In genomic region chr7:125565516-125566285, GRCm38 (mm10) we compare ENCODE assay signal across 18 mouse cellular contexts. TPM values are rescaled to one million over a fixed set of nuclear protein-coding genes. Genes with fewer than 3 reads are reported as not detected.
DNase-seq lines count a peak whose midpoint lies in the region; TF ChIP-seq lines count a peak whose summit lies in the region.
"Had no signal": no experiment of that assay in that cellular context is flagged by ENCODE, and none has a peak within 500 bp of the region (broad histone marks: within the 10 kb centered on the region; RNA-seq: fewer than 3 reads in every experiment).

No protein-coding gene starts in this region.

- no peak for TF ChIP-seq CTCF in heart, adult 2 months (IDR thresholded peaks at IDR 0.05)

- TF ChIP-seq POLR2A in heart, adult 2 months (IDR thresholded peaks at IDR 0.05; ENCODE audit: insufficient read depth, low read depth, low read length), result no peak

- no peaks in the 10 kb centered on the region for H3K79me2 ChIP-seq in heart, adult 2 months (replicated peaks; ENCODE audit: control insufficient read depth, insufficient read depth, low read length)

- H3K9ac ChIP-seq in heart, adult 2 months (ENCODE audit: low read depth, low read length), result no peak overlapping the region
- H3K9ac ChIP-seq: forebrain, embryonic 13.5 days; hindbrain, embryonic 12.5 days; liver, embryonic 14.5 days; stomach, embryonic 15.5 days had no signal

- peaks cover 3% of the 10 kb centered on the region for H3K36me3 ChIP-seq in heart, adult 2 months (ENCODE audit: control insufficient read depth, insufficient read depth, low read length)
- H3K36me3 ChIP-seq: hindbrain, embryonic 12.5 days; stomach, embryonic 15.5 days had no signal

- no peak for DNase-seq in heart, adult 2 months
- no peak for DNase-seq in heart, postnatal 14 days
- DNase-seq in 3T3-L1 (ENCODE audit: low read depth, low spot score), result peak; percentile 41
- DNase-seq in adrenal gland, adult 18-20 months (ENCODE audit: low spot score in 2 of 2), result peak; percentile 39 to 64
- DNase-seq in embryo, embryonic 11 days, result peak; percentile 29
- DNase-seq in right cerebral cortex, adult 18-20 months, result no peak
- no peak for DNase-seq in urinary bladder, postnatal 14 days (ENCODE audit: low spot score)
- no peak for DNase-seq in cerebellum, postnatal 25 days
- DNase-seq: cerebellum, postnatal 14 days; kidney, adult 11 months; layer of hippocampus, postnatal 36 days; left cerebral cortex, postnatal 4 days; right cerebral cortex, postnatal 14 days; thymus, postnatal 14 days had no signal

- TF ChIP-seq EP300 in heart, adult 2 months (IDR thresholded peaks at IDR 0.05; ENCODE audit: insufficient read depth, low read depth, low read length), result no peak

- no peak overlapping the region for H3K4me3 ChIP-seq in heart, adult 2 months
- H3K4me3 ChIP-seq: forebrain, embryonic 13.5 days; hindbrain, embryonic 12.5 days; stomach, embryonic 15.5 days had no signal

- intact Hi-C loops in heart, adult 2 months (cut with DNase I), result no loop called here
- intact Hi-C loops in heart, postnatal 14 days (cut with DNase I), result no loop called here

- H3K4me1 ChIP-seq in heart, adult 2 months (ENCODE audit: control insufficient read depth, insufficient read depth, low read length), result peaks cover 20% of the 10 kb centered on the region
- H3K4me1 ChIP-seq: forebrain, embryonic 13.5 days had no signal

- H3K27me3 ChIP-seq in heart, adult 2 months (ENCODE audit: control insufficient read depth, insufficient read depth, low read length), result no peaks in the 10 kb centered on the region
- H3K27me3 ChIP-seq: forebrain, embryonic 13.5 days; hindbrain, embryonic 12.5 days; stomach, embryonic 15.5 days had no signal

- peak overlapping the region; percentile 37 for H3K27ac ChIP-seq in heart, adult 2 months
- H3K27ac ChIP-seq: forebrain, embryonic 13.5 days; hindbrain, embryonic 12.5 days; liver, embryonic 14.5 days; stomach, embryonic 15.5 days had no signal

- 69% methylated on average over 12 of the region's 12 CpGs for WGBS in heart, adult 2 months

RNA-seq across cellular contexts. Expression of gene Il4ra, which starts 13.8 kb away (rescaled TPM):
- total RNA-seq in heart, adult 2 months (2021), result 10 to 100 TPM; 13.2 to 20.1 TPM
- 14.3 and 19.1 TPM in 2 replicates for polyA plus RNA-seq in heart, adult 2 months (2012; rRNA removed)
- 10 to 100 TPM; 20.0 to 20.3 TPM for total RNA-seq in heart, postnatal 14 days (2021)
- total RNA-seq in adrenal gland, adult 18-20 months (2021), result 100 to 1,000 TPM in 1 of 2 experiments, 10 to 100 TPM in 1; 39.6 to 199 TPM

RNA-seq across cellular contexts. Expression of gene Il21r, which starts 37.5 kb away (rescaled TPM):
- under 1 TPM; 0.48 to 0.60 TPM for total RNA-seq in heart, adult 2 months (2021)
- polyA plus RNA-seq in heart, adult 2 months (2012; rRNA removed), result 1.8 and 2.3 TPM in 2 replicates
- 1 to 10 TPM in 1 of 2 experiments, under 1 TPM in 1; 0.55 to 3.1 TPM for total RNA-seq in heart, postnatal 14 days (2021)
- under 1 TPM; 0.40 to 0.74 TPM for total RNA-seq in adrenal gland, adult 18-20 months (2021)

Comparison
In these comparisons a context has a peak if more than half of its experiments do, and no peak if none do; other contexts are left out.
1. DNase-seq: peak in 3T3-L1 (single experiment), adrenal gland, adult 18-20 months (2 of 2) and embryo, embryonic 11 days (single experiment); none in heart, adult 2 months (0 of 2), heart, postnatal 14 days (0 of 2), right cerebral cortex, adult 18-20 months (single experiment), urinary bladder, postnatal 14 days (single experiment) and cerebellum, postnatal 25 days (0 of 2).